Mouse (Mus musculus) left cerebral cortex, postnatal 14 days (tissue): ENCODE results near the gene Eif2s3y. TPM values are rescaled to one million over a fixed set of nuclear protein-coding genes. Genes with fewer than 3 reads are reported as not detected.

Experiments
- DNase-seq, 2 experiments: peaks; one replicate each; pipeline ENCODE4 v3.0.0; 2021 to 2022; ENCODE audit warnings: low spot score in 2 of 2, mixed read lengths in 1 of 2
- intact Hi-C: fragments of 180-260 bp; cut with DNase I; formaldehyde crosslinking; loops from one replicate; pipeline ENCODE4 v1.15.1; 2025
- long read RNA-seq, 2 experiments: library from polyadenylated mRNA; stranded (forward); transcript quantifications; one replicate each; pipeline ENCODE4 v2.0.0; 2021
- microRNA-seq, 2 experiments: library from miRNA; unstranded; fragments of <30 nt; microRNA quantifications; one replicate each; pipeline ENCODE4 v1.2.0; 2022
- total RNA-seq, 2 experiments: library from RNA; stranded (reverse); gene quantifications; 2 replicates each; pipeline ENCODE4 v1.2.3; 2021

Gene Eif2s3y
- 10 to 100 TPM in 1 of 2 experiments, not detected in 1; 76.1 TPM for total RNA-seq
- long read RNA-seq, experiment 1: 0 reads
- long read RNA-seq, experiment 2, transcript Eif2s3y-201 (12 exons, 1,836 nt): major isoform, 10 of 40 reads
- long read RNA-seq, experiment 2, partial matches to known transcripts: 2 of 40 reads
- long read RNA-seq, experiment 2, other reads (novel, unspliced or antisense): 28 of 40 reads

DNA sequence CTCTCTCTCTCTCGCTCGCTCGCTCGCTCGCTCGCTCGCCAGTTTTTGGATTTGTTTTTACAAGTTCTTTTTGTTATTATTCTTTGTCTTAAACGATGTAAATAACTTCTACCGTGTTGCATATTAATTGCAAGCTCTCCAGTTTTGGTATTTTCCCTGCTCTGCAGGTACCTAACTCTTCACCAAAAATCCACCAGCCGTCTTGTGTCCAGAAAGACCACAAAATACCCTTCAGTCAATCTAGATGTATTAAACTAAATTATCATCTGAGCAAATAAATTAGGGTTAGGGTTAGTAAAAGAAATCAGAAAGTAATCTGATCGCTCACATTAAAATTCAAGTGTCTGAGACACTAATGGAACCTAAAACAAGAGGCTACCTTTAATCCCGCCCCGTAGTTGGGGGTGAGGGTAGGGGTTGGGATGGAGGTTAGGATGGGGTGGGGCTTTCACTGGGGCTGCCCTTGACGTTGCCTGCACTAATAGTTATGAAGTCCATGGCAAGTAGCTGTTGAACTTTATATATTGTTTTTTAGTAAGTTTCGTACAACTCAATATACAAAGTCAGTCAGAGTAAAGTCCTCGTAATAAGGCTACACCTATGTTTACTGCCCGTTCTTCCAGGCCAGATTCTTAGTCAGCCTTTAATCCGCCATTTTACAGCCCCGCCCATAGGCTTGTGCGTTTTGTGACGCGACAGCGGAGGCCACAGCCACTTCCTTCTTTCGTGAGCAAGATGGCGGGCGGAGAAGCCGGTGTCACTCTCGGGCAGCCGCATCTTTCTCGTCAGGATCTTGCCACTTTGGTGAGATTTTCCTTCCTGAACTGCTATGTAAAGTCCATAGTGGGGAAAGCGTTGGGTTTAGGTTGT lies at the start of gene Eif2s3y:
Gene Eif2s3y (plus strand): TSS at position 662 of the 870 bp plus-strand sequence.
- DNase-seq: peak in 1 of 2 experiments; percentile 74
- intact Hi-C loops: no loop called here

Small RNA genes lying within 50 kb of the gene (microRNA-seq; reads per million reads assigned to microRNA genes)
- gene Gm47281: 0 reads per million in 2 experiments

Other genes with a start within 250 kb of the Eif2s3y start
- not detected for gene Zfy1, start 213.1 kb upstream of the Eif2s3y start, total RNA-seq
- gene Uba1y, start 191.9 kb upstream of the Eif2s3y start, total RNA-seq: not detected
- gene Kdm5d, start 112.8 kb upstream of the Eif2s3y start, total RNA-seq: 10 to 100 TPM in 1 of 2 experiments, not detected in 1; 13.8 TPM
- 10 to 100 TPM in 1 of 2 experiments, not detected in 1; 25.0 TPM for gene Uty, start 235.2 kb downstream of the Eif2s3y start, total RNA-seq